ENCODE assay signal across 8 mouse cellular contexts in the genomic region with DNA sequence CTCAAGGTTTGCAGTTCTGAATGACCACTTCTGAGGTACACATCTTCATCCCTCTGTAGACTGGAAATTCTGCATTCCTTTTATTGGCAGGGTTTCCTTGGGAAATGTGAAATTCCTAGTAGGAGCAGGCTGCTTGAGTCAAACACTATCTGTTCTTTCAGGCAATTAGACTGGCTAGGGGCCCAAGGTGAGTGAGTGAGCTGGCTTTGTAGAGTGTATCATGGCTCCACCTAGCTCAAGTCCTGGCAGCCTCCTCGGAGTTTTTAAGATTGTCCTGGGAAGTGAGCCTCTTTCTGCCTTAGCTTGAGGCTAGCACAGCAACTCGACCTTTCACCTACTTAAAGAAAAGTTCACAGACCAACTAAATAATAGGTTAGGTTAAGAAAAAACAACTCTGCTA. TPM values are rescaled to one million over a fixed set of nuclear protein-coding genes. Genes with fewer than 3 reads are reported as not detected.
DNase-seq lines count a peak whose midpoint lies in the region; ATAC-seq lines count a peak whose summit lies in the region.

No protein-coding gene starts in this region.

- H3K9me3 ChIP-seq in hindbrain, embryonic 11.5 days (ENCODE audit: control insufficient read depth, low read length): no peaks in the 10 kb centered on the region
- no peaks in the 10 kb centered on the region for H3K9me3 ChIP-seq in hindbrain, embryonic 13.5 days
- no peaks in the 10 kb centered on the region for H3K9me3 ChIP-seq in midbrain, embryonic 13.5 days

- no peaks in the 10 kb centered on the region for H3K27me3 ChIP-seq in hindbrain, embryonic 11.5 days (ENCODE audit: control insufficient read depth, insufficient read depth, low read length)
- H3K27me3 ChIP-seq in hindbrain, embryonic 13.5 days: no peaks in the 10 kb centered on the region
- no peaks in the 10 kb centered on the region for H3K27me3 ChIP-seq in midbrain, embryonic 13.5 days

- H3K36me3 ChIP-seq in hindbrain, embryonic 11.5 days (ENCODE audit: control insufficient read depth, insufficient read depth, low read length): no peaks in the 10 kb centered on the region
- H3K36me3 ChIP-seq in hindbrain, embryonic 13.5 days: no peaks in the 10 kb centered on the region
- no peaks in the 10 kb centered on the region for H3K36me3 ChIP-seq in midbrain, embryonic 13.5 days

- ATAC-seq in hindbrain, embryonic 11.5 days (ENCODE audit: low FRiP score): no peak
- ATAC-seq in hindbrain, embryonic 13.5 days (ENCODE audit: low FRiP score): no peak
- no peak for ATAC-seq in midbrain, embryonic 13.5 days

- no peak overlapping the region for H3K4me2 ChIP-seq in hindbrain, embryonic 11.5 days (replicated peaks; ENCODE audit: low read depth, low read length)
- no peak overlapping the region for H3K4me2 ChIP-seq in hindbrain, embryonic 13.5 days
- no peak overlapping the region for H3K4me2 ChIP-seq in midbrain, embryonic 13.5 days (replicated peaks)

- H3K9ac ChIP-seq in hindbrain, embryonic 11.5 days (ENCODE audit: low read depth, low read length): no peak overlapping the region
- no peak overlapping the region for H3K9ac ChIP-seq in hindbrain, embryonic 13.5 days
- no peak overlapping the region for H3K9ac ChIP-seq in midbrain, embryonic 13.5 days (replicated peaks)

- WGBS in hindbrain, embryonic 11.5 days: 16% methylated on average over 2 of the region's 2 CpGs
- 19% methylated on average over 2 of the region's 2 CpGs for WGBS in hindbrain, embryonic 13.5 days
- WGBS in midbrain, embryonic 13.5 days: 16% methylated on average over 2 of the region's 2 CpGs

- no peak overlapping the region for H3K27ac ChIP-seq in hindbrain, embryonic 11.5 days (ENCODE audit: low read depth, low read length)
- H3K27ac ChIP-seq in hindbrain, embryonic 13.5 days: no peak overlapping the region
- no peak overlapping the region for H3K27ac ChIP-seq in midbrain, embryonic 13.5 days

- no peak overlapping the region for H3K4me3 ChIP-seq in hindbrain, embryonic 11.5 days (ENCODE audit: low read depth, low read length)
- no peak overlapping the region for H3K4me3 ChIP-seq in hindbrain, embryonic 13.5 days
- no peak overlapping the region for H3K4me3 ChIP-seq in midbrain, embryonic 13.5 days (replicated peaks)

- H3K4me1 ChIP-seq in hindbrain, embryonic 11.5 days (replicated peaks; ENCODE audit: control insufficient read depth, insufficient read depth, low read length): 0 out of 2 replicates have a peak, but pooled peaks cover 4% of the 10 kb centered on the region
- peaks cover 29% of the 10 kb centered on the region for H3K4me1 ChIP-seq in hindbrain, embryonic 13.5 days (replicated peaks)
- peaks cover 30% of the 10 kb centered on the region for H3K4me1 ChIP-seq in midbrain, embryonic 13.5 days (replicated peaks)

- peak; percentile 15 for DNase-seq in hindbrain, embryonic 11.5 days (ENCODE audit: low spot score)
- DNase-seq in embryo, embryonic 9.5 days (ENCODE audit: extremely low spot score): peak; percentile 38
- peak; percentile 59 for DNase-seq in kidney, adult 18-20 months
- peak; percentile 65 for DNase-seq in lung, postnatal 25 days (ENCODE audit: low spot score)
- DNase-seq in spleen, adult 18-20 months: no peak
- DNase-seq in spleen, postnatal 10 days (ENCODE audit: low spot score in 2 of 2): no peak

RNA-seq across cellular contexts. Expression of a gene that starts 1.2 kb away (rescaled TPM):
- polyA plus RNA-seq in hindbrain, embryonic 11.5 days (2014; fragmentation: Nextera tagmentation; extraction: Ambion mirVana): 88.6 and 99.9 TPM in 2 replicates
- 73.3 and 78.5 TPM in 2 replicates for polyA plus RNA-seq in hindbrain, embryonic 13.5 days (2015; fragmentation: Nextera tagmentation; extraction: Ambion mirVana)
- 75.0 and 77.8 TPM in 2 replicates for polyA plus RNA-seq in midbrain, embryonic 13.5 days (2015; fragmentation: Nextera tagmentation; extraction: Ambion mirVana)

RNA-seq across cellular contexts. Expression of a gene that starts 1.4 kb away (rescaled TPM):
- 6.0 and 11.8 TPM in 2 replicates for polyA plus RNA-seq in hindbrain, embryonic 11.5 days (2014; fragmentation: Nextera tagmentation; extraction: Ambion mirVana)
- 2.6 and 2.9 TPM in 2 replicates for polyA plus RNA-seq in hindbrain, embryonic 13.5 days (2015; fragmentation: Nextera tagmentation; extraction: Ambion mirVana)
- 3.0 and 3.1 TPM in 2 replicates for polyA plus RNA-seq in midbrain, embryonic 13.5 days (2015; fragmentation: Nextera tagmentation; extraction: Ambion mirVana)

Comparison
In these comparisons a context has a peak if more than half of its experiments do, and no peak if none do; other contexts are left out.
1. DNase-seq: peak in hindbrain, embryonic 11.5 days (single experiment), embryo, embryonic 9.5 days (single experiment), kidney, adult 18-20 months (single experiment) and lung, postnatal 25 days (single experiment); none in spleen, adult 18-20 months (0 of 2) and spleen, postnatal 10 days (0 of 2).